Mouse (Mus musculus): ENCODE measurements around the gene Tomm6.

The Tomm6 gene

GRCm38 (mm10) chr17:47688344-47688607 is at the start of gene Tomm6:
Tomm6 (minus strand) TSS chr17:47688386.
- no peak for DNase-seq (ENCODE audit: low spot score)

- DNase-seq (ENCODE audit: low spot score), result peak; percentile 74
Observed at GRCm38 (mm10) chr17:47737271-47738065, 49.3 kb upstream of the Tomm6 start.

- DNase-seq (ENCODE audit: low spot score), result peak; percentile 95
Observed at GRCm38 (mm10) chr17:47736856-47737255, 48.7 kb upstream of the Tomm6 start, which contains the start of gene Tfeb. Tfeb (plus strand) TSS chr17:47737030.

GRCm38 (mm10) chr17:47735553-47736100 is 47.4 kb upstream of the Tomm6 start:
- DNase-seq (ENCODE audit: low spot score), result no peak

- no peak for DNase-seq (ENCODE audit: low spot score)
Observed at GRCm38 (mm10) chr17:47730633-47731575, 42.7 kb upstream of the Tomm6 start.

- DNase-seq (ENCODE audit: low spot score), result no peak
Observed at GRCm38 (mm10) chr17:47726566-47726965, 38.4 kb upstream of the Tomm6 start, which contains the start of gene Pgc. Pgc (plus strand) TSS chr17:47726842.

- no peak for DNase-seq (ENCODE audit: low spot score)
Observed at GRCm38 (mm10) chr17:47721183-47721582, 33.0 kb upstream of the Tomm6 start.

GRCm38 (mm10) chr17:47715037-47715436 is 26.9 kb upstream of the Tomm6 start:
- no peak for DNase-seq (ENCODE audit: low spot score)

- DNase-seq (ENCODE audit: low spot score), result no peak
Observed at GRCm38 (mm10) chr17:47712889-47713571, 24.8 kb upstream of the Tomm6 start.

GRCm38 (mm10) chr17:47711883-47712282 is 23.7 kb upstream of the Tomm6 start:
- DNase-seq (ENCODE audit: low spot score), result no peak

GRCm38 (mm10) chr17:47710036-47710435 is 21.9 kb upstream of the Tomm6 start:
- DNase-seq (ENCODE audit: low spot score), result no peak

GRCm38 (mm10) chr17:47708972-47709371 is 20.8 kb upstream of the Tomm6 start:
- no peak for DNase-seq (ENCODE audit: low spot score)

GRCm38 (mm10) chr17:47707961-47708360 is 19.8 kb upstream of the Tomm6 start:
- no peak for DNase-seq (ENCODE audit: low spot score)

GRCm38 (mm10) chr17:47706196-47706595 is 18.0 kb upstream of the Tomm6 start:
- DNase-seq (ENCODE audit: low spot score), result no peak

- DNase-seq (ENCODE audit: low spot score), result no peak
Observed at GRCm38 (mm10) chr17:47704692-47705091, 16.5 kb upstream of the Tomm6 start.

- peak; percentile 33 for DNase-seq (ENCODE audit: low spot score)
Observed at GRCm38 (mm10) chr17:47703556-47703955, 15.4 kb upstream of the Tomm6 start.

- no peak for DNase-seq (ENCODE audit: low spot score)
Observed at GRCm38 (mm10) chr17:47702548-47703345, 14.6 kb upstream of the Tomm6 start.

GRCm38 (mm10) chr17:47701793-47702192 is 13.6 kb upstream of the Tomm6 start:
- DNase-seq (ENCODE audit: low spot score), result no peak

- DNase-seq (ENCODE audit: low spot score), result no peak
Observed at GRCm38 (mm10) chr17:47699055-47699454, 10.9 kb upstream of the Tomm6 start.

- DNase-seq (ENCODE audit: low spot score), result no peak
Observed at GRCm38 (mm10) chr17:47698156-47698555, 10.0 kb upstream of the Tomm6 start.

GRCm38 (mm10) chr17:47695337-47695710 is 7.1 kb upstream of the Tomm6 start:
- DNase-seq (ENCODE audit: low spot score), result peak; percentile 37

All from embryo, embryonic 10 days (tissue).